Mouse (Mus musculus) left cerebral cortex, postnatal 25 days (tissue): ENCODE data around the gene Casp8ap2. TPM values are rescaled to one million over a fixed set of nuclear protein-coding genes. Genes with fewer than 3 reads are reported as not detected.

Source experiments
- DNase-seq, 2 experiments: peaks; one replicate each; pipeline ENCODE4 v3.0.0; 2022; ENCODE audit warnings: low spot score in 2 of 2, mixed read lengths in 1 of 2
- intact Hi-C: fragments of 180-260 bp; cut with DNase I; formaldehyde crosslinking; loops from one replicate; pipeline ENCODE4 v1.15.1; 2025
- total RNA-seq, 2 experiments: library from RNA; stranded (reverse); gene quantifications; 2 replicates each; pipeline ENCODE4 v1.2.3; 2021

Gene Casp8ap2
- total RNA-seq, 2 experiments from 2014 or later = 9.5 to 9.7 TPM

GRCm38 (mm10) chr4:32656918-32657662 is 41.8 kb downstream of the Casp8ap2 start, which contains the start of gene Mdn1:
Gene Mdn1 (plus strand): TSS chr4:32657119.
- intact Hi-C loops = loop anchor here (1.0 kb wide), 1 partner anchor 42 kb away; the partner anchor contains the start of gene Casp8ap2
- DNase-seq = peak; percentile 98

DNA sequence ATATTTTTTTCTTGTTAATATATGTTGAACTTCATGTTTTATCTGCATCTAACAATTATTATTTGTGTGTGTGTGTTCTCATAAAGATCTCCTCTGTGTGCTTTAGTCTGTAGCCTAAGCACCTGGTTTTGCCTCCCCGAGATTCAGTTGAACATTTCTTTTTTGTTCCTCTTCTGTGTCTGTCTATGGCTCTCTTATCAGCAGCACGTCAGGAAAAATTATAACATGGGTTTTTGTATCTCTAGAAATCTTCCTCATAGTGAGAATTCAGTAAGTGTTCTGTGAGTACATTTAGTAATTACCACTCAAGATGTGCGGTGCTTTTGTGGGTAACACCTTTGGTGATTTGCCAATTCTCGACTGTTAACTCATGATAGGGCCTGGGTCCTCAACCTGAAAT is 50.6 kb downstream of the Casp8ap2 start:
- intact Hi-C loops = no loop called here
- DNase-seq = no peak

DNA sequence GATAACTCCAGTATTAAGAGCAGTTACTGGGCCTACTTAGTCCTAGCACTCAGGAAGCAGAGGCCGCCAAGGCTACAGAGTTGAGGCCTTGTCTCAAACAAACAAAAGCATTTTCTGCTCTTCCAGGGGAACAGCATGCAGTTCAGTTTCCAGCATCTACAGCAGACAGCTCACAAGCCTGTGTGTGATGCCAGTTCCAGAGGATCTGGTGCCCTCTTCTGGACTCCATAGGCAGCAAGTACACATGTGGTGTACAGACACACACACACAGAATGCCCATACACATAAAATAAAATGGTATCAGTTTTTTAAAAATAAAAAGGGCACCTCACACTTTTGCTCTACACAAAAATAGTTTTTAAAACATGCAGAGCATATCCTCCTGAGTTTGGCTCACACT is 53.0 kb downstream of the Casp8ap2 start:
- DNase-seq = no peak
- intact Hi-C loops = no loop called here

- no peak for DNase-seq
- intact Hi-C loops = no loop called here
These were observed 54.6 kb downstream of the Casp8ap2 start for GRCm38 (mm10) chr4:32669825-32670224.

GRCm38 (mm10) chr4:32674025-32674424 is 58.8 kb downstream of the Casp8ap2 start:
- no peak for DNase-seq
- intact Hi-C loops = no loop called here

GRCm38 (mm10) chr4:32677471-32677870 is 62.2 kb downstream of the Casp8ap2 start:
- intact Hi-C loops = no loop called here

DNA sequence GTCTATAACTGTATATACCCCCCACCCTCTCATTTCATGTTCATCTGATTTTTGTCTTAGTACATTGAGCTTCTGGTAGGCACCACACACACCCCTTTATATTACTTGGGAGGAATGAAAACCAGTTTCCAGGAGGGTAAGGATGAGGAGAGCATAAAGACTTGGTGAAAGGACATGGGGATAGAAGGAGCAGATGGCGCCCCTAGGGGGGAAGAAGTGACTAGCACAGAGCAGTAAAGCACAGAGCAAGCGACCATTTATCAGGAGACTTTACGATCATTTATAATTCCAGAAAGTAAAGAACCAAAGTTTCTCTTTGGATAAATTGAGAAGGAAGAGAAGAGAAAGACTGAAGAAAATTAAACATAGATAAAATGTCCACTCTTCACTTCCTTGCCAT is 65.6 kb downstream of the Casp8ap2 start:
- intact Hi-C loops = no loop called here

More at GRCm38 (mm10) chr4:32677471-32677870, 62.2 kb downstream of the Casp8ap2 start:
- DNase-seq = no peak

GRCm38 (mm10) chr4:32682471-32682870 is 67.2 kb downstream of the Casp8ap2 start:
- DNase-seq = no peak
- intact Hi-C loops = no loop called here

More for the DNA sequence above, 65.6 kb downstream of the Casp8ap2 start:
- no peak for DNase-seq

DNA sequence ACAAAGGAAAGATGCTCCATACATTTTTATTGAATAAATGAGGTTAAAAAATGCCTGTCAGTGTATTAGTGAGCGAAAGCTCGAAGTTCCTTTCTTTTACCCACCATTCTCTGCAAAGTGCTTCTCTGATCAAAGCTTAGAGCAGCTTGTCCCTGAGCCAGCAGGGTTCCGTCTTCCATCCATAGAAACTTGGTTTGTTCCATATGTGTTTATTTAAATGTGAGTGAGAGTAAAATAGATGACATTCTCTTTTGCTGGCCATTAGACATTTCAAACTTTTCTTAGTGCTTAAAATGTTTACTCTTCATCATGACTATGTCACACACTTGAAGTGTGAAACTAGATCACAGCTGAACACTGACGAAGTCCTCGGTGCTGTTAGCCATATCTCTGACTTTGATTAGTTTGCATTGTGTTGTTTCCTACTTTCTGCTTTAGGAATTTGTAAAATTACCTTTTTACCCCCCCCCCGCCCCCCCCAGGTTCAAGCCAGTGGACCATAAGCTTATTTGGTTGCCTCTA is 67.9 kb downstream of the Casp8ap2 start:
- intact Hi-C loops = no loop called here
- no peak for DNase-seq

Other genes with a start within 250 kb of the Casp8ap2 start
- not detected for gene Gja10, start 12.7 kb upstream of the Casp8ap2 start, total RNA-seq
- gene Mdn1, start 41.7 kb downstream of the Casp8ap2 start, total RNA-seq = 10 to 100 TPM; 29.9 to 34.0 TPM
- gene Lyrm2, start 184.8 kb downstream of the Casp8ap2 start, total RNA-seq = 10 to 100 TPM; 31.8 to 33.0 TPM